Mouse (Mus musculus): ENCODE data around the gene Banf1.
"Not testable (repeated sequence)": the region's sequence is repeated elsewhere in the genome, so short reads cannot be mapped to it uniquely, and the experiment has no call there.

Banf1 gene

GRCm38 (mm10) chr19:5367053-5367359 is at the start of gene Banf1:
Banf1 (minus strand) TSS chr19:5367168.
- peak in 1 of 2 experiments; percentile 10 for DNase-seq (ENCODE audit: low spot score in 2 of 2)

GRCm38 (mm10) chr19:5414534-5414957 is 47.6 kb upstream of the Banf1 start:
- no peak for DNase-seq (ENCODE audit: low spot score in 2 of 2)

GRCm38 (mm10) chr19:5413840-5414239 is 46.9 kb upstream of the Banf1 start:
- DNase-seq (ENCODE audit: low spot score in 2 of 2): no peak

GRCm38 (mm10) chr19:5411961-5412360 is 45.0 kb upstream of the Banf1 start:
- no peak for DNase-seq (ENCODE audit: low spot score in 2 of 2)

- DNase-seq (ENCODE audit: low spot score in 2 of 2): no peak
Observed at GRCm38 (mm10) chr19:5410641-5411040, 43.7 kb upstream of the Banf1 start.

- DNase-seq (ENCODE audit: low spot score in 2 of 2): no peak
Observed at GRCm38 (mm10) chr19:5409068-5409467, 42.1 kb upstream of the Banf1 start.

GRCm38 (mm10) chr19:5408057-5409001 is 41.4 kb upstream of the Banf1 start:
- DNase-seq (ENCODE audit: low spot score in 2 of 2): no peak

GRCm38 (mm10) chr19:5407133-5407532 is 40.2 kb upstream of the Banf1 start:
- no peak for DNase-seq (ENCODE audit: low spot score in 2 of 2)

- DNase-seq (ENCODE audit: low spot score in 2 of 2): peak in 1 of 2 experiments; percentile 41
Observed at GRCm38 (mm10) chr19:5406531-5407126, 39.7 kb upstream of the Banf1 start.

- DNase-seq (ENCODE audit: low spot score in 2 of 2): no peak
Observed at GRCm38 (mm10) chr19:5405924-5406323, 39.0 kb upstream of the Banf1 start.

- DNase-seq (ENCODE audit: low spot score in 2 of 2): no peak
Observed at GRCm38 (mm10) chr19:5402293-5402692, 35.3 kb upstream of the Banf1 start, which contains the start of gene Tsga10ip. Tsga10ip (minus strand) TSS chr19:5402526.

- DNase-seq (ENCODE audit: low spot score in 2 of 2): not testable (repeated sequence)
Observed at GRCm38 (mm10) chr19:5401073-5401472, 34.1 kb upstream of the Banf1 start.

- no peak for DNase-seq (ENCODE audit: low spot score in 2 of 2)
Observed at GRCm38 (mm10) chr19:5395371-5395770, 28.4 kb upstream of the Banf1 start.

GRCm38 (mm10) chr19:5394168-5394567 is 27.2 kb upstream of the Banf1 start:
- DNase-seq (ENCODE audit: low spot score in 2 of 2): no peak

GRCm38 (mm10) chr19:5392892-5393291 is 25.9 kb upstream of the Banf1 start:
- no peak for DNase-seq (ENCODE audit: low spot score in 2 of 2)

GRCm38 (mm10) chr19:5390416-5390815 is 23.4 kb upstream of the Banf1 start:
- DNase-seq (ENCODE audit: low spot score in 2 of 2): no peak

GRCm38 (mm10) chr19:5389647-5390046 is 22.7 kb upstream of the Banf1 start:
- no peak for DNase-seq (ENCODE audit: low spot score in 2 of 2)

GRCm38 (mm10) chr19:5388588-5389242 is 21.7 kb upstream of the Banf1 start, which contains the start of gene Sart1:
Sart1 (minus strand) TSS chr19:5388703.
- peak; percentile 95 to 96 for DNase-seq (ENCODE audit: low spot score in 2 of 2)

- DNase-seq (ENCODE audit: low spot score in 2 of 2): no peak
Observed at GRCm38 (mm10) chr19:5388011-5388441, 21.1 kb upstream of the Banf1 start.

GRCm38 (mm10) chr19:5384715-5385114 is 17.7 kb upstream of the Banf1 start:
- no peak for DNase-seq (ENCODE audit: low spot score in 2 of 2)

GRCm38 (mm10) chr19:5383326-5383725 is 16.4 kb upstream of the Banf1 start:
- no peak for DNase-seq (ENCODE audit: low spot score in 2 of 2)

- DNase-seq (ENCODE audit: low spot score in 2 of 2): no peak
Observed at GRCm38 (mm10) chr19:5377446-5377845, 10.5 kb upstream of the Banf1 start.
